Comparison of ENCODE assay signal across 8 mouse cellular contexts in the genomic region with DNA sequence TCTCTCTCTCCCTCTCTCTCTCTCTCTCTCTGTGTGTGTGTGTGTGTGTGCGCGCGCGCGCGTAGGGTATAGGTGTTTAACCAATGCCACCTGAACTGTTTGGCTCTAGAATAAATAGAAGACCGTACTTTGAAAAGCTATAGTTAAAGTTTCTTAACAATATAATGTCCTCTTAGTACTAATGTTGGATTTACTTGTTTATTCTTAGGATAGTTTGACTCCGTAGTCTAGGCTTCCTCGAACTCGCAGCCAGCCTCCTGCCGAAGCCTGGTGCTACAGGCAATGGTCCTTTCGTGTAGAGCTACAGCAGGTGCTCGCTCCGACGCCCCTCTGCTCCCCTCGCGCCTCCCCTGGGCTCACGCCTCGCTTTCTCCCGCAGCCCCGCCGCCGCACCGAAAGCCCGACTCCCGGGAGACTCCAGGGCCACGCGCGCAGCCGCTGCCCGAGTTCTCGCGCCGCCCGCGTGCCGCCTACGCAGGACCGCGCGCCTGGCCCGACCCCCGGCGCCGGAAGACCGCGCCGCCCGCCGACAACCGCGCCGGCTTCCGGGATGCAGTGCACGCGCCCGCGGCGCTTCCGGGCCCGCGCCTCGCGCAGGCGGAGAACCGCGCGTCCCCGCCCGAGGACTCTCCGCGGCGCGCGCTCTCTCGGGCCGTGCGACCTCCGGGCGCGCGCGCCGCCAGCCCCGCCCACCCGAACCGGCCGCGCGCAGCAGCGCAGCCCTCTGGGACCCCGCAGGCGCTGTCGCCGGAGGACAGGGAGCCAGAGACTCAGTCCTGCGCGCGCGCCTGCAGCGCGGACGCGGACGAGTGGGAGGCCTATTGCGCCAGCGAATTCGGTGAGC. TPM values are rescaled to one million over a fixed set of nuclear protein-coding genes. Genes with fewer than 3 reads are reported as not detected.
DNase-seq lines count a peak whose midpoint lies in the region; ATAC-seq lines count a peak whose summit lies in the region.

No protein-coding gene starts in this region.

- peaks cover 42% of the 10 kb centered on the region for H3K4me1 ChIP-seq in hindbrain, embryonic 12.5 days

- WGBS in hindbrain, embryonic 12.5 days: 2% methylated on average over 99 of the region's 107 CpGs

- H3K4me3 ChIP-seq in hindbrain, embryonic 12.5 days: peak overlapping the region; percentile 63

- no peaks in the 10 kb centered on the region for H3K36me3 ChIP-seq in hindbrain, embryonic 12.5 days

- DNase-seq in WW6 (ENCODE audit: low read depth, low spot score): peak; percentile 78
- peak; percentile 93 to 95 for DNase-seq in cerebellum, postnatal 10 days
- DNase-seq in frontal cortex, postnatal 10 days (ENCODE audit: low spot score in 2 of 2): peak; percentile 87 to 89
- DNase-seq in left cerebral cortex, adult 11 months (ENCODE audit: low spot score): peak; percentile 81
- DNase-seq in lung, postnatal 4 days: peak; percentile 91 to 97
- peak; percentile 81 to 88 for DNase-seq in right cerebral cortex, adult 2 months (ENCODE audit: low spot score in 2 of 2)
- peak; percentile 85 for DNase-seq in urinary bladder, postnatal 25 days (ENCODE audit: low spot score)

- H3K9ac ChIP-seq in hindbrain, embryonic 12.5 days: peak overlapping the region; percentile 69

- no peaks in the 10 kb centered on the region for H3K9me3 ChIP-seq in hindbrain, embryonic 12.5 days (replicated peaks)

- peak; percentile 89 for ATAC-seq in hindbrain, embryonic 12.5 days (ENCODE audit: low FRiP score)

- H3K27ac ChIP-seq in hindbrain, embryonic 12.5 days: peak overlapping the region; percentile 76

- peak overlapping the region; percentile 69 for H3K4me2 ChIP-seq in hindbrain, embryonic 12.5 days (replicated peaks)

- H3K27me3 ChIP-seq in hindbrain, embryonic 12.5 days: no peaks in the 10 kb centered on the region

RNA-seq across cellular contexts. Expression of a gene that starts 2.2 kb away (rescaled TPM):
- polyA plus RNA-seq in hindbrain, embryonic 12.5 days (2016; fragmentation: Nextera tagmentation; extraction: Ambion mirVana): 4.3 and 4.5 TPM in 2 replicates

RNA-seq across cellular contexts. Expression of a gene that starts 28.3 kb away (rescaled TPM):
- polyA plus RNA-seq in hindbrain, embryonic 12.5 days (2016; fragmentation: Nextera tagmentation; extraction: Ambion mirVana): 340 and 349 TPM in 2 replicates

Comparison
In these comparisons a context has a peak if more than half of its experiments do, and no peak if none do; other contexts are left out.
1. Peak in every context shown above with its lines: DNase-seq, ATAC-seq, H3K4me3 ChIP-seq and H3K27ac ChIP-seq.